Mouse (Mus musculus) thymus, postnatal 10 days (tissue): ENCODE data around the gene Hpf1.

Experiments
- DNase-seq, 2 experiments: peaks; one replicate each; pipeline ENCODE4 v3.0.0; 2021; ENCODE audit warnings: low spot score in 2 of 2

Gene Hpf1

DNA sequence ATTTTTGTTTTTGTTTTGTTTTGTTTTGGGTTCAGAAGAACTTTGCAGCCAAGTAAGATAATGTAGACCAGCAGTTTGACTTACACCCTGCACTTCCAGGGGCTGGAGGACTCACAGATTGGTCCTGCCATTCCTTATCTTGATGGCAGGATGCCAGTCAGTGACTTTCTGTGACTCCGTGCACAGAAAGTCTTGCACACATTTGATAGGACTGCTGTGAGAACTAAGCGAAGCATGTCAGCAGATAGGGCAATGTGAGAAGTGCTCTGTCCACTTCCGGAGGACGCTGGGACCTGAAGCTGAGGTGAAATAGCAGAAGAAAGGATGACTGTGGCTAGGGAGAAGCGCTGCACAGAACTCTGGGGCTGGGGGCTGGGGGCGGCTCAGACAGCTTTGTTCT is 5.7 kb downstream of the Hpf1 start:
- no peak for DNase-seq

DNA sequence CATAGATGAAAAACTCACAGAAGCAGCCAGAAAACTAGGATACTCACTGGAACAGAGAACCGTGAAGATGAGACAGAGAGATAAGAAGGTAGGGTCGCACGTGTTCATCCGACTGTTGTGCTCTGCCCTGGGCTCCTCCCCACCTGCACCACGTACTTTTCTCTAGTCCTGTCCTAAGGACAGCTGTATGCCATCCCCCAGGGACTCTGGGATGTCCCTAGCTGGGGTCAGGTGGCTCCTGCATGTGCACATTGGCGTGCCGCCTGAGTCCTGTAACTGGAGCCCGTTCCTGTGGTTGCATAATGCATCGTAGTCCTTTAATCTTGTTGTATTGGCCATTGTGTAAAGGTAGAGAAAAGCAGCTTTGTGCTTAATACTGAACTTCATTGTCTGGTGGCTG is 9.9 kb downstream of the Hpf1 start:
- DNase-seq: no peak

DNA sequence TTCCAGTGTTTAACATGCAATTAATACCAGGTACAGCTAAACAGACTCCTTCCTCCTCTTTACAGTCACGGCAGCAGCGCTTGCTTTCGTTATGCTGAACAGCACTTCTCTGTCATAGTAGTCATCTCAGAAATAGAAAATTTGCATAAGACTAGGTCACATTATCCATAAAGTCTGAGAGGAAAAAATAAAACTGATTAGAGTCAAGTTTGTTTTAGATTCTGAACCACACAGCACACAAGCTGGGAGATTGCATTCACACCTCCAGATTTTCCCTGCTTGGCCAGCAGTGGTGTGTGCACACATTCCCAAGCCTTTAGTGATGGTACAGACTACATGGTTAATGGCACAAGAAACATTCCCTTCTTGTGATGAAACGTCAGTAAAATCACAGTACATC is 21.9 kb downstream of the Hpf1 start:
- no peak for DNase-seq

DNA sequence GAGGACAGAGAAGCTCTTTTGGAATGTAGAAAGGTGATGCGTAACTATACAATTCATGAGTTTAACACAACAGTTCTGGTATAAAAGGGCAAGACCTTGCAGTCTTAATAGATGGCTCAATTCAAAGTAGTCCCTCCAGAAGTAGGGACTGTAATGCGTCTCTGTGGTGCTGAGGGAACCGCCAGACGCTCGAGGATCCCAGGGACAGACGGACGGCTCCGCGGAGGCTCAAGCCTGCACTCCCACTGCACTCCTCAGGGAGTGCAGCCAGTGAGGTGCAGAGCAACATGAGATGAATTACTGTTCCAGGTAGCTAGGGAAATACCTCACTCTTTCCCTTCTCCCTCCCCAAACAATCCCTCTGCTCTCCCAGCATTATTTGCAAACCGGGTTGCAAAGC is 22.3 kb downstream of the Hpf1 start:
- no peak for DNase-seq

DNA sequence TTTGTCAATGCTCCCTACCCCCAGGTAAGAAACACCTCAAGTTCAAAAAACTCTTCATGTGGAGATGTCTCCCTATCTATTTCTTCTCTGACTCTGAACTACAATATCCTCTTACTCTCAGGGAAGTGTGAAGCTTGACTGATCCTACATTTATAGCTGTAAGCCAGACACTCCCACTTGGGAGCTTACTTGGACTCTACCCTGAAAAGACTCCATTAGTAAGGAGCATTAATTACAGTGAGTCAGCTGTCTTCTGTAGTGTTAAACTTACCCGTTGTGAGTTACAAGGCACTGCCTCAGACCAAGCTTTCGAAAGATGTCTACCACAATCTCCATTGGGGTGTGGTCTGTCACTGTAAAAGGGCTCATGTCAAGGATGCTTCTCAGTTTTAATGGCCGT is 28.9 kb downstream of the Hpf1 start:
- no peak for DNase-seq

DNA sequence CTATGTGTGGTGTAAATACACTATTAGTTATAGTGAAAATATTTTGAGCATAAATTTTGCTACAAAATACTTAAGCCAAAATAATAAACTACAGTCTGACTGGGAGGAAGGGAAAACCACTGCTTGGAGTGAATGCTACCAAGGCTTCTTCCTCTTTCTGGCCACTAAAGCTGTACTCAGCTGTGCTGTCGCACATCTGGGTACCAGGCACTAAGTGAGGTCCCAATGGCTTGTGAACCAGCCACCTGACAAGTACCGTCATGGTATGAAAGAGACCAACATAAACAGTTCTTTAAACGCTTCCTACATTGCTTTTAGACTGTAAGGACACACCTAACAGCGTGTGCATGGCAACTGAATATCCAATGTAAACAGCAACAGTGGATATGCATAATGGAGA is 30.0 kb downstream of the Hpf1 start:
- DNase-seq: no peak

DNA sequence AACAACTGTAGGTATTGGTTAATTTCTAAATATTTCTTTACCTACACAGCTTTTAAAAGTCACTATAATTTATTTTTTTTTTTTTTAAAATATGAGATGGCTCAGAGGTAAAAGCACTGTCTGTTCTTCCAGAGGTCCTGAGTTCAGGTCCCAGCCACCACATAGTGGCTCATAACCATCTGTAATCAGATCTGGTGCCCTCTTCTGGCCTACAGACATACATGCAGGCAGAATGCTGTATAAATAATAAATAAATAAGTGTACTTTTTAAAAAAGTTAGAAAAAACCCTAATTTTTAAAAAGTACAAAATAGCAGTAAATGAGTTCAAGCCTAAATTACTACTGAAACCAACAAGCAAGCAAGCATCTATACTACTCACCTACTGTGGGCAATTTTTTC is 43.4 kb downstream of the Hpf1 start:
- DNase-seq: no peak

DNA sequence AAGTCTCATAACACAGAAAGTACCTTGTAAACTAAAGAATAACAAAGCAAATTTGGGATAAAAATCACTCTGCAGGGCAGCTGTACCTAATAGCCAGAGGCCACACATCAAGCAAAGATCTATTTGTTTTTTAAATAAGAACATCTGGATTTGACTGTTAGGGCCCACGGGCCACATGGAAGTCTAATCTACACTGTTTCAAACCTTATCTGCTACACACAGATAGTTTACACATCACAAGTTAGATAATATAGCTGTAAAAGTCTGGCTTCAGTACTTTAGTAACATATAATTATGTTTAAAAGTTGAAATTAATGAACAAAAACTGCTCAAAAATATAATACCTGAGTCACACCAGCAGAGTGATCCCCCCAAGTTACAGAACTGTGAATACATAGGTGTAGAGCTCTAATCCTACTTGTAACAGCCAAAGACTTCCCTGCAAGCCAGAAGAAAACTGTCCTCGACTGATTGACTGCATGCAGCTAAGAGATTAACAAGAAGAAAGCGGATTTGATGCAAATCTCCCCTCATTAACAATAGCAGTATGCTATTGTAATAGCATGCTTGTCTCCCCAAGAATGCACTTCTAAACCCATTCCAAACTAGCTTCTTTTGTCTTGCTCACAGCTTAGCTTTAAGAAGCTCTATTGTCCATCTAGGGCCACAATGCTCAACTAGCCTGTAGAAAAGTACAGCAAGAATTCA is 48.7 kb downstream of the Hpf1 start:
- no peak for DNase-seq

DNA sequence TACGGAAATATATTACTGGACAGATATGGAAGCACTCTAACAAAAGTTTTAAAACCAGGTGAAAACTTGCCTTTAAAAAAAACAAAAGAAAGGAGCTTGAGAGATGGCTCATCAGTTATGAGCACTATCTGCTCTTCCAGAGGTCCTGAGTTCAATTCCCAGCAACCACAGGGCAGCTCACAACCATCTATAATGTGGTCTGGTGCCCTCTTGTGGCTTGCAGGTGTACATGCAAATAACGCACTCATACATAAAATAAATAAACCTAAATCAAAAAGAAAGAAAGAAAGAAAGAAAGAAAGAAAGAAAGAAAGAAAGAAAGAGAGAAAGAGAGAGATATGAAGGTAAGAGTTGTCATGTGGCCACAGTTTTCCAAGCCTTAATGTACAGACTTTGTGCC is 52.6 kb downstream of the Hpf1 start:
- peak in 1 of 2 experiments; percentile 11 for DNase-seq

DNA sequence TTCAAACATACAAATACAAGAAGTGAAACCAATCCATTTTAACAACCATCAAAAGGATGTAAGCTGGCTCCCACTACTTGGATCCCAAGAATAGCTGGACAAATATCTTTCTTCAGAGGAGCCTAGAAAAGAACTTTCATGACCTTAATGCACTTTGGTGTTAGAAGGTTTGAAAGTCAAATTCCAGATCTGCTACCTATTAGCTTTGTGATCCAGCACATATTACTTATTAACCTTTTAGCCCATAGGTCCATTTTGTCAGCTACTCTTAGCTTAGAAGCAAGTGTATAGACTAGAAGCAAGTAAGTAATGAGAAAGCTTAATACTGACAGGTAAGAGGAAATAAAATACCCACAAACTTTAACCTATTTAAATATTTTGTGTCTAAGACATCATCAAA is 57.3 kb downstream of the Hpf1 start:
- DNase-seq: no peak

DNA sequence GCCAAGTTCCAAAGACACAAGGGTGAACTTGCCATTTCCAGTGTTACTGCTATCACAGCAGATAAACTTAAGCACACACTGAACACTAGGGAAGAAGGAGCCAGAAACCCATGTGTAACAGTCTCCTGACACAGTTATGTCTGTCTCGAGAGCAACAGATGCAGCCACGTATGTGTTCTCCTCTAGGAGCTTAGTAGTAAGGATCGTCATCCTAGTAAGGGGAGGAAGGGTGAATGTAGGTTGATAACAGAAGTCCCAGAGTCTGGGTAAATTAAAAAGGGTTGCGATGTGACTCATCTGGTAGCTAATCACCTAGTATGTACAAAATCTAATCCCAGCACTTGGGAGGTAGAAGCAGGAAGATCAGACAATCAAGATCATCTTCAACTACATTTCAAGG is 59.6 kb downstream of the Hpf1 start:
- no peak for DNase-seq

DNA sequence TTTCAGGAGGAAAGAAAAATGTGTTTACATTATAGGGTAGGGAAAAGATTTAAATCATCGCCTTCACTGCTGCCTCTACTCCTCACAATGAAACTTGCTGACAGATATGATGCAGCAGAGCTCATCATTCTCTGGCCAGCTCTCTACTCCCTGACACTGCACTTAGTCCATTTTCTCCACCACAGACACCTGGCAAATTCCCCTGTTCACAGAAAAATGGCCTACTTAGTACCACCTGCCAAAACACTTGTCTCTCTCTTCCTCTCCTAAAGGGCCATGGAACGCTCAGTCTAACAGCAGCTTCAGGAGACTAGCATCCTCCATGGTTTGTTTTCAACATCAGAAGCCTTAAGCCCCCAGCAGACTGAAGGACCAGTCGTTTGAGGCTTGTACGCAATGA is 61.1 kb downstream of the Hpf1 start:
- no peak for DNase-seq

DNA sequence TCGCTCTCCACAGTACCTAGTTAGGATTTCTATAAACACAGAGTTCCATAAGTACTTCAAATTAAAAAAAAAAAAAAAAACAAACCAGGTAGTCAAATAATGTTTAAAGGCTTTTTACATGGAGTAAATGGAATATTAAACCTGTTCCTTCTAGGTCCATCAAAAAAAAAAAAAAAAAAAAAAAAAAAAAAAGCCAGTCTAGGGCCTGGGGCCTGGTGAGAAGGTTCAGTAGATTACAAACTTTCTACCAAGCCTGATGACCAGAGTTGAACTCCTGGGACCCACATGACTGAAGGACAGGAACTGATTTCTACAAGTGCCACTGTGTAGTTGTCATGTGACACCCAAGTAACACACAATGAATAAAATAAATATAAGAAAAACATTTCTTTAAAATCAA is 61.5 kb downstream of the Hpf1 start:
- no peak for DNase-seq

DNA sequence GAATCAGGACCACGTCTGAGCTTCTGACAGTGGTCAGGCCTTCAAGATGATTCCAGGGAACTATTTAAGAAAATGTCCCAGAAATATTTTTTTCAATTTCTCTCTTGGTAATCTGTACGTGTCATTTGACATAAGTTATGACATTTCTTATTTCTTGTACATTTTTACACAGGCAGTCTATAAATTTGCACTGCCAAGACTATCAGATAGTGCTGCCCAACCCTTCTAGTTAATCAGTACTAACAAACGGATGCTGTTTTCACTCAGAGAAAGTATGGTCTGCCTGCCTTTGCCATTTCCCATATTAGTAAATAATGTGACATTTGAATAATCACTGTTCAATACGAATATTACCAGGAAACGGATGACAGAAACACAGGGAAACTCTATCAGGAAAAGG is 62.6 kb downstream of the Hpf1 start:
- no peak for DNase-seq

DNA sequence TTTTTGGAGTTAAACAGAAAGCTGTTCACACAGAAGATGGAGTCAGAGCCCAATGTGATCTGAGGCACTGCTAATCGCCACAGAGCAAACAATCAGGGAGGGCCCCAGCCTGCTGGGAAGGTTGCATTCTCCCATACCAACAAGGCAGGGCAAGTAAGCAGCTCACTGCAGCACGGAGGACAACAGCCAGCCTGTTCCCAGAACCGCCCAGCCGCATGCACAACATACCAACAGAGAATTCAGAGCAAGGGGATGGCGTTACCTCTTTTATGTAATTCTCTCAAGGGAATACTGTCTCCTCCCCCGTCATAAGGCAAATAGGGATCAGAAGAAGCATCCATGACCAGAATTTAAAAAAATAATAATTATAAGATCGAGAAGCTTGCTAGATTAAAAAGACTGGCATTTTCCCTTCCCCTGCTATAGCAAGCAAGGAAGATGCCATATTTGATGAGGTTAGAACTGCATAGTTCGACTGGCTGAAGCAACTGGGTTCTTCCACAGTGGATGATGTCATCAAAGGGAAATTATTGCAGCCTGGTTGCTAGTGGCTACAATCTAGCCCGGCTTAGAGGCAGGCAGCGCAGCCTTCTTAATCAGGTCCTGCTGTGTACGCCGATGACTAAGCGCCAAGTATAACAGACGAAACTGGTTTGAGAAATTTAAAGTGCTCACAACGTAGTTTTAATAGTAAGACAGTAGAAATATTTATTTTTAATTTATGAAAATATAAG is 64.2 kb downstream of the Hpf1 start:
- DNase-seq: no peak

DNA sequence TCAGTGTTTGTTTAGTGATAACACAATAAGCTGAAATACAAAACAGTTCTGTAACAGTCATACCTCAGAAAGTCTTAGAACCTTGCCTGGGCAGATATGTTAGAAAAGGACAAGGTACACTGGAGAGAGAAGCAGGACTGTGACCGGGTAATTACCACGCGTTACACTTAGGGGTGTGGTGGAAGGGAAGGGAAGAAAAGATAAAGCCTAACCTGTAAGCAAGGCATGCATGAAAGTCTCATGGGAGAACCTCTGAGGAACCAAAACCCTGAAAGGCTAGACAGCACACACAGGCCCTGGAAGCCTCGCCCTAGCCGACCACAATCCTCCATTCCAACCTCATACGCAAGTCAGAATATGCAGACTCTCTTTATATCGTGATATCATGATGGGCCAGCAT is 66.6 kb downstream of the Hpf1 start:
- no peak for DNase-seq
